Mouse (Mus musculus) E14TG2a.4 (cell line): ENCODE results near the gene Cfap97d1.

Experiments used
- CTCF ChIP-seq: conservative IDR thresholded peaks from 2 replicates; pipeline ENCODE4 v1.5.1; 2014; ENCODE audit warnings: low read length
- NANOG ChIP-seq: IDR thresholded peaks from 2 replicates; pipeline ENCODE4 v1.6.1; 2014; ENCODE audit warnings: borderline replicate concordance, low read length, mixed read lengths
- POU5F1 ChIP-seq: IDR thresholded peaks from 2 replicates; pipeline ENCODE4 v1.6.1; 2014; ENCODE audit warnings: low read length, borderline replicate concordance

DNA sequence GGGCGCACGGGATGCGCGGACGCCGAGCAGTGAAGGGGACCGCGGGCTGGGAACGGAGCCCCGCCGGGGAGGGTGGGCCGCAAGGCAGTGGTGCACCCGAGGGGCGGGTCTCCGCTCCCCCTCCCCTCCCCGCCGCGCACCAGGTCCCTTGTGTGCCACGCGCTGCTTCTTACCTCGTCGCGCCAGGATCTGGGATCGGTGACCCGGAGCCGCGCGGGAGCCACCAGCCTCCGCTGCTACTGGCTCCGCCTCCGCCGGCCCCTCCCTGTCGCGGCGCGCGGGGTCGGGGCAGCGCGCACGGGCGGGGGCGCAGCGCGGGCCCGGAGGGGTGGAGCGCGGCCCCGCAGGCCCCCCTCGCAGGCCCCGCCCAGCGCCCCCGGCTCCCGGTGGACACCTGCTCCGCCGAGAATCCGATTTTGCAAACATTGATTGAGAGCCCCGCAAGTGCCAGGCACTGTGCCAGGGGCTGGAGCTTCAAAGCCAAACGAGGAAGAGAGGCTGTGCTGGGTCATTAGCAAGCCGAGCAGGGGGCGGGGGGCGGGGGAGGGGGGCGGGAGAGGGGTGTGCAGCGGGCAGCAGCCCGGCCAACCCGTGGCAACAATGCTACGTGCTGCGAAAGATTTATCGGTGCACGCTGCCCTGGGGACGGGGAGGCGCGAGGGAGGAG lies 42.7 kb downstream of the Cfap97d1 start:
- TF ChIP-seq CTCF: no peak
- TF ChIP-seq NANOG: no peak
- TF ChIP-seq POU5F1: no peak
